Mouse (Mus musculus): ENCODE measurements around the gene Hfe2.

- TF ChIP-seq POLR2A (IDR thresholded peaks at IDR 0.05; ENCODE audit: low read depth, low read length), result no peak
- no peak for TF ChIP-seq CTCF (IDR thresholded peaks at IDR 0.05; ENCODE audit: extremely low read depth, insufficient read depth, insufficient read length, insufficient replicate concordance)
Measured at GRCm38 (mm10) chr3:96541328-96542078, 16.5 kb downstream of the Hfe2 start.

Data from spleen, adult 2 months (tissue).